Mouse (Mus musculus) forebrain, embryonic 15.5 days (tissue): Measurements from ENCODE around the gene Rfesd. TPM values are rescaled to one million over a fixed set of nuclear protein-coding genes. Genes with fewer than 3 reads are reported as not detected.

ENCODE experiments used
- ATAC-seq: fragments of 200-750 bp; cut with Nextera tagmentation; replicated peaks from 2 replicates; pipeline ENCODE4 v1.8.0; 2017; ENCODE audit warnings: mild to moderate bottlenecking, moderate TSS enrichment, moderate library complexity
- H3K27ac ChIP-seq: fragments of 300-500 bp; sonication (generic); replicated peaks from 2 replicates; pipeline ENCODE4 v1.5.1; 2015; ENCODE audit warnings: mild to moderate bottlenecking, inconsistent platforms
- H3K27me3 ChIP-seq: fragments of 300-500 bp; sonication (generic); 2 replicates; pipeline ENCODE4 v1.6.1; 2015; ENCODE audit warnings: inconsistent platforms
- H3K36me3 ChIP-seq: fragments of 300-500 bp; sonication (generic); 2 replicates; pipeline ENCODE4 v1.6.1; 2015; ENCODE audit warnings: mild to moderate bottlenecking, inconsistent platforms
- H3K4me1 ChIP-seq: fragments of 300-500 bp; sonication (generic); 2 replicates; pipeline ENCODE4 v1.6.1; 2015; ENCODE audit warnings: inconsistent platforms
- H3K4me2 ChIP-seq: fragments of 300-500 bp; sonication (generic); replicated peaks from 2 replicates; pipeline ENCODE4 v1.6.1; 2015; ENCODE audit warnings: mild to moderate bottlenecking, inconsistent platforms
- H3K4me3 ChIP-seq: fragments of 300-500 bp; sonication (generic); 2 replicates; pipeline ENCODE4 v1.5.1; 2015; ENCODE audit warnings: mild to moderate bottlenecking, inconsistent platforms
- H3K9ac ChIP-seq: fragments of 300-500 bp; sonication (generic); replicated peaks from 2 replicates; pipeline ENCODE4 v1.6.1; 2015; ENCODE audit warnings: mild to moderate bottlenecking, inconsistent platforms
- H3K9me3 ChIP-seq: fragments of 300-500 bp; sonication (generic); 2 replicates; pipeline ENCODE4 v1.6.1; 2016; ENCODE audit warnings: inconsistent platforms
- WGBS: fragments of 180-500 bp; shearing (Covaris S2); methylation state at CpG from one replicate; pipeline ENCODE4 v1.1.7; 2015; ENCODE audit warnings: mixed read lengths; 5-methylcytosine and 5-hydroxymethylcytosine counted together
- polyA plus RNA-seq: library from polyadenylated mRNA; unstranded; fragments of >200 nt; fragmentation: Nextera tagmentation; extraction: Ambion mirVana; gene quantifications from 2 replicates; pipeline ENCODE4 v1.2.1, GENCODE M21; 2015

Gene Rfesd
- polyA plus RNA-seq, 1 experiment from 2014 or later, result 21.4 TPM

DNA sequence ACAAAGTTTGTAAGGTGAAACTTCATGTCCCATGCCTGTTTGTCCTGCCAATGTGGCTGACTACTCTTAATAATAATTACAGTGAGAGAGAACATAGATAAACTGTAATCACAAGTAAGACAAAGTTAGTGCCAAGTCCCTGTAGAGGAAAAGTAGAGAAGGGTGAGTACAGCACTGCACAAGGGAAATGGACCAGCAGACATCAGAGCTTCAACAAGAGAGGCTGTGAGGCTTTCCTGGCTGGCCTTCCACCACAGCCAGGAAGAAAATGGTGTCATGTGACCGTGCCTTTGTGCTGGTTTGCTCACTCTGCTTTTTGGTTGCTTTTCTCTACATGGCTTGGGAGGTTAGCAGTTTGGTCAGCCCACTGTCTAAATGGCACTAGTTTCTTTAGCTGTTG, 42.9 kb downstream of the Rfesd start:
- no peak for ATAC-seq
- no peak overlapping the region for H3K27ac ChIP-seq

GRCm38 (mm10) chr13:75974481-75974880, 44.0 kb downstream of the Rfesd start:
- Histone ChIP-seq H3K4me2 (no peak overlapping the region), H3K36me3 (no peaks in the 10 kb centered on the region), H3K9me3 (no peaks in the 10 kb centered on the region), H3K9ac (no peak overlapping the region), H3K4me1 (no peaks in the 10 kb centered on the region), H3K27me3 (no peaks in the 10 kb centered on the region), H3K27ac (no peak overlapping the region), H3K4me3 (no peak overlapping the region)
- ATAC-seq, result no peak
- 84% methylated on average over 2 of the region's 2 CpGs for WGBS

More for the DNA sequence above, 42.9 kb downstream of the Rfesd start:
- no peaks in the 10 kb centered on the region for H3K36me3 ChIP-seq
- H3K4me2 ChIP-seq, result no peak overlapping the region
- H3K9ac ChIP-seq, result no peak overlapping the region
- no peaks in the 10 kb centered on the region for H3K27me3 ChIP-seq
- H3K4me3 ChIP-seq, result no peak overlapping the region
- H3K9me3 ChIP-seq, result no peaks in the 10 kb centered on the region
- 75% methylated on average over 1 of the region's 1 CpGs for WGBS
- H3K4me1 ChIP-seq, result no peaks in the 10 kb centered on the region

- no peaks in the 10 kb centered on the region for H3K4me1 ChIP-seq
- H3K9ac ChIP-seq, result no peak within 1 kb of the TSS
- H3K4me3 ChIP-seq, result no peak within 1 kb of the TSS
- WGBS, result 83% methylated on average over 1 of the region's 1 CpGs
- no peaks in the 10 kb centered on the region for H3K9me3 ChIP-seq
- H3K36me3 ChIP-seq, result no peaks in the 10 kb centered on the region
- H3K27ac ChIP-seq, result no peak within 1 kb of the TSS
- no peaks in the 10 kb centered on the region for H3K27me3 ChIP-seq
- no peak within 1 kb of the TSS for H3K4me2 ChIP-seq
- ATAC-seq, result no peak
Measured at GRCm38 (mm10) chr13:75966850-75967249, 51.7 kb downstream of the Rfesd start, which contains the start of gene Spata9. Gene Spata9, plus strand, starts transcription at chr13:75967150.

GRCm38 (mm10) chr13:75955357-75955992, 63.0 kb downstream of the Rfesd start:
- no peak overlapping the region for H3K9ac ChIP-seq
- ATAC-seq, result peak; percentile 60
- no peak overlapping the region for H3K4me3 ChIP-seq

More at GRCm38 (mm10) chr13:75955357-75955992, 63.0 kb downstream of the Rfesd start:
- Histone ChIP-seq H3K27me3 (no peaks in the 10 kb centered on the region), H3K4me2 (no peak overlapping the region), H3K9me3 (no peaks in the 10 kb centered on the region), H3K4me1 (no peaks in the 10 kb centered on the region), H3K36me3 (no peaks in the 10 kb centered on the region), H3K27ac (no peak overlapping the region)

Other genes with a start within 250 kb of the Rfesd start
- 29.5 and 31.5 TPM in 2 replicates for gene Glrx, start 178.9 kb downstream of the Rfesd start, polyA plus RNA-seq
- 38.1 and 38.7 TPM in 2 replicates for gene Rhobtb3, start 74.8 kb downstream of the Rfesd start, polyA plus RNA-seq
- gene Spata9, start 51.6 kb downstream of the Rfesd start, polyA plus RNA-seq, result 2.0 and 2.6 TPM in 2 replicates
- 1.3 and 1.4 TPM in 2 replicates for gene Gpr150, start 38.3 kb upstream of the Rfesd start, polyA plus RNA-seq
- gene Arsk, start 79.9 kb upstream of the Rfesd start, polyA plus RNA-seq, result 4.4 and 4.7 TPM in 2 replicates
- 10.8 TPM in 2 replicates for gene Ttc37, start 80.0 kb upstream of the Rfesd start, polyA plus RNA-seq